Mouse (Mus musculus): ENCODE results near the gene Bcat2. TPM values are rescaled to one million over a fixed set of nuclear protein-coding genes. Genes with fewer than 3 reads are reported as not detected.

The Bcat2 gene
- polyA plus RNA-seq, 1 experiment = 87.0 TPM

- Histone ChIP-seq H3K4me3 (ENCODE audit: insufficient read depth, low read length) (no peak overlapping the region), H3K4me1 (ENCODE audit: control insufficient read depth, insufficient read depth, low read length) (peaks cover 8% of the 10 kb centered on the region), H3K27ac (ENCODE audit: insufficient read depth, low read depth, low read length) (no peak overlapping the region)
- TF ChIP-seq CTCF (IDR thresholded peaks at IDR 0.05; ENCODE audit: low read depth, low read length) (no peak), POLR2A (IDR thresholded peaks at IDR 0.05; ENCODE audit: borderline replicate concordance, low read depth, low read length) (no peak)
These were observed 60.3 kb downstream of the Bcat2 start for GRCm38 (mm10) chr7:45630064-45630907.

GRCm38 (mm10) chr7:45632499-45632898 lies 62.5 kb downstream of the Bcat2 start:
- no peak overlapping the region for H3K4me3 ChIP-seq (ENCODE audit: insufficient read depth, low read length)
- H3K27ac ChIP-seq (ENCODE audit: insufficient read depth, low read depth, low read length) = no peak overlapping the region
- no peak for TF ChIP-seq POLR2A (IDR thresholded peaks at IDR 0.05; ENCODE audit: borderline replicate concordance, low read depth, low read length)
- no peak for TF ChIP-seq CTCF (IDR thresholded peaks at IDR 0.05; ENCODE audit: low read depth, low read length)
- peaks cover 15% of the 10 kb centered on the region for H3K4me1 ChIP-seq (ENCODE audit: control insufficient read depth, insufficient read depth, low read length)

- Histone ChIP-seq H3K27ac (ENCODE audit: insufficient read depth, low read depth, low read length) (peak overlapping the region; percentile 42), H3K4me3 (ENCODE audit: insufficient read depth, low read length) (no peak overlapping the region), H3K4me1 (ENCODE audit: control insufficient read depth, insufficient read depth, low read length) (peaks cover 12% of the 10 kb centered on the region)
- TF ChIP-seq CTCF (IDR thresholded peaks at IDR 0.05; ENCODE audit: low read depth, low read length) (no peak), POLR2A (IDR thresholded peaks at IDR 0.05; ENCODE audit: borderline replicate concordance, low read depth, low read length) (no peak)
These were observed 65.2 kb downstream of the Bcat2 start for GRCm38 (mm10) chr7:45634946-45635681.

GRCm38 (mm10) chr7:45635711-45636688 lies 66.0 kb downstream of the Bcat2 start:
- no peak overlapping the region for H3K4me3 ChIP-seq (ENCODE audit: insufficient read depth, low read length)
- H3K27ac ChIP-seq (ENCODE audit: insufficient read depth, low read depth, low read length) = peak overlapping the region; percentile 42
- TF ChIP-seq POLR2A (IDR thresholded peaks at IDR 0.05; ENCODE audit: borderline replicate concordance, low read depth, low read length) (no peak), CTCF (IDR thresholded peaks at IDR 0.05; ENCODE audit: low read depth, low read length) (no peak)
- H3K4me1 ChIP-seq (ENCODE audit: control insufficient read depth, insufficient read depth, low read length) = peaks cover 14% of the 10 kb centered on the region

- Histone ChIP-seq H3K27ac (ENCODE audit: insufficient read depth, low read depth, low read length) (no peak overlapping the region), H3K4me3 (ENCODE audit: insufficient read depth, low read length) (no peak overlapping the region), H3K4me1 (ENCODE audit: control insufficient read depth, insufficient read depth, low read length) (peaks cover 19% of the 10 kb centered on the region)
- TF ChIP-seq POLR2A (IDR thresholded peaks at IDR 0.05; ENCODE audit: borderline replicate concordance, low read depth, low read length) = no peak
- no peak for TF ChIP-seq CTCF (IDR thresholded peaks at IDR 0.05; ENCODE audit: low read depth, low read length)
These were observed 67.8 kb downstream of the Bcat2 start for GRCm38 (mm10) chr7:45637710-45638109.

- peaks cover 23% of the 10 kb centered on the region for H3K4me1 ChIP-seq (ENCODE audit: control insufficient read depth, insufficient read depth, low read length)
- H3K27ac ChIP-seq (ENCODE audit: insufficient read depth, low read depth, low read length) = no peak overlapping the region
- TF ChIP-seq POLR2A (IDR thresholded peaks at IDR 0.05; ENCODE audit: borderline replicate concordance, low read depth, low read length) = no peak
- no peak for TF ChIP-seq CTCF (IDR thresholded peaks at IDR 0.05; ENCODE audit: low read depth, low read length)
- H3K4me3 ChIP-seq (ENCODE audit: insufficient read depth, low read length) = no peak overlapping the region
These were observed 68.9 kb downstream of the Bcat2 start for GRCm38 (mm10) chr7:45638623-45639401.

Other genes starting within 250 kb of the Bcat2 start
- gene Trpm4, start 236.4 kb upstream of the Bcat2 start, polyA plus RNA-seq (2012; ENCODE audit: insufficient read depth, insufficient read length, missing spikeins) = 14.1 and 16.0 TPM in 2 replicates
- gene Hrc, start 234.9 kb upstream of the Bcat2 start, polyA plus RNA-seq (2012; ENCODE audit: insufficient read depth, insufficient read length, missing spikeins) = not detected in 2 replicates
- gene Ppfia3, start 203.1 kb upstream of the Bcat2 start, polyA plus RNA-seq (2012; ENCODE audit: insufficient read depth, insufficient read length, missing spikeins) = 1.6 and 1.8 TPM in 2 replicates
- gene Lin7b, start 199.6 kb upstream of the Bcat2 start, polyA plus RNA-seq (2012; ENCODE audit: insufficient read depth, insufficient read length, missing spikeins) = 3.0 and 3.6 TPM in 2 replicates
- gene Snrnp70, start 174.4 kb upstream of the Bcat2 start, polyA plus RNA-seq (2012; ENCODE audit: insufficient read depth, insufficient read length, missing spikeins) = 385 and 416 TPM in 2 replicates
- gene Kcna7, start 164.5 kb upstream of the Bcat2 start, polyA plus RNA-seq (2012; ENCODE audit: insufficient read depth, insufficient read length, missing spikeins) = not detected in 2 replicates
- gene Ntf5, start 156.5 kb upstream of the Bcat2 start, polyA plus RNA-seq (2012; ENCODE audit: insufficient read depth, insufficient read length, missing spikeins) = not detected in 2 replicates
- gene Lhb, start 149.3 kb upstream of the Bcat2 start, polyA plus RNA-seq (2012; ENCODE audit: insufficient read depth, insufficient read length, missing spikeins) = not detected in 2 replicates
- 12.8 and 14.3 TPM in 2 replicates for gene Gys1, start 135.3 kb upstream of the Bcat2 start, polyA plus RNA-seq (2012; ENCODE audit: insufficient read depth, insufficient read length, missing spikeins)
- 26.0 and 43.8 TPM in 2 replicates for gene Ruvbl2, start 132.1 kb upstream of the Bcat2 start, polyA plus RNA-seq (2012; ENCODE audit: insufficient read depth, insufficient read length, missing spikeins)
- gene Ftl1, start 110.3 kb upstream of the Bcat2 start, polyA plus RNA-seq (2012; ENCODE audit: insufficient read depth, insufficient read length, missing spikeins) = 18,510 and 20,120 TPM in 2 replicates
- 196 and 209 TPM in 2 replicates for gene Bax, start 103.3 kb upstream of the Bcat2 start, polyA plus RNA-seq (2012; ENCODE audit: insufficient read depth, insufficient read length, missing spikeins)
- not detected in 2 replicates for gene Tulp2, start 88.3 kb upstream of the Bcat2 start, polyA plus RNA-seq (2012; ENCODE audit: insufficient read depth, insufficient read length, missing spikeins)
- gene Gm45808, start 83.3 kb upstream of the Bcat2 start, polyA plus RNA-seq (2012; ENCODE audit: insufficient read depth, insufficient read length, missing spikeins) = 1.1 TPM in 1 of 2 replicates, not detected in the other
- gene Dhdh, start 81.3 kb upstream of the Bcat2 start, polyA plus RNA-seq (2012; ENCODE audit: insufficient read depth, insufficient read length, missing spikeins) = 22.0 and 25.4 TPM in 2 replicates
- 278 and 296 TPM in 2 replicates for gene Nucb1, start 59.7 kb upstream of the Bcat2 start, polyA plus RNA-seq (2012; ENCODE audit: insufficient read depth, insufficient read length, missing spikeins)
- 21.3 and 26.7 TPM in 2 replicates for gene Ppp1r15a, start 43.9 kb upstream of the Bcat2 start, polyA plus RNA-seq (2012; ENCODE audit: insufficient read depth, insufficient read length, missing spikeins)
- gene Plekha4, start 43.8 kb upstream of the Bcat2 start, polyA plus RNA-seq (2012; ENCODE audit: insufficient read depth, insufficient read length, missing spikeins) = 1.0 and 1.6 TPM in 2 replicates
- 2.0 and 2.5 TPM in 2 replicates for gene Hsd17b14, start 15.3 kb upstream of the Bcat2 start, polyA plus RNA-seq (2012; ENCODE audit: insufficient read depth, insufficient read length, missing spikeins)
- gene Fgf21, start 45.3 kb downstream of the Bcat2 start, polyA plus RNA-seq (2012; ENCODE audit: insufficient read depth, insufficient read length, missing spikeins) = not detected in 2 replicates
- not detected in 2 replicates for gene Fut1, start 47.1 kb downstream of the Bcat2 start, polyA plus RNA-seq (2012; ENCODE audit: insufficient read depth, insufficient read length, missing spikeins)
- gene Izumo1, start 51.7 kb downstream of the Bcat2 start, polyA plus RNA-seq (2012; ENCODE audit: insufficient read depth, insufficient read length, missing spikeins) = not detected in 2 replicates
- gene Rasip1, start 57.3 kb downstream of the Bcat2 start, polyA plus RNA-seq (2012; ENCODE audit: insufficient read depth, insufficient read length, missing spikeins) = 0.40 TPM in 1 of 2 replicates, not detected in the other
- not detected in 2 replicates for gene Mamstr, start 69.8 kb downstream of the Bcat2 start, polyA plus RNA-seq (2012; ENCODE audit: insufficient read depth, insufficient read length, missing spikeins)
- gene Fut2, start 96.2 kb downstream of the Bcat2 start, polyA plus RNA-seq (2012; ENCODE audit: insufficient read depth, insufficient read length, missing spikeins) = not detected in 2 replicates
- not detected in 2 replicates for gene Ntn5, start 113.9 kb downstream of the Bcat2 start, polyA plus RNA-seq (2012; ENCODE audit: insufficient read depth, insufficient read length, missing spikeins)
- not detected in 2 replicates for gene Sec1, start 124.2 kb downstream of the Bcat2 start, polyA plus RNA-seq (2012; ENCODE audit: insufficient read depth, insufficient read length, missing spikeins)
- 1.3 and 1.9 TPM in 2 replicates for gene Car11, start 129.7 kb downstream of the Bcat2 start, polyA plus RNA-seq (2012; ENCODE audit: insufficient read depth, insufficient read length, missing spikeins)
- 85.2 and 85.6 TPM in 2 replicates for gene Dbp, start 134.9 kb downstream of the Bcat2 start, polyA plus RNA-seq (2012; ENCODE audit: insufficient read depth, insufficient read length, missing spikeins)
- 802 and 833 TPM in 2 replicates for gene Rpl18, start 145.3 kb downstream of the Bcat2 start, polyA plus RNA-seq (2012; ENCODE audit: insufficient read depth, insufficient read length, missing spikeins)
- gene Sphk2, start 147.8 kb downstream of the Bcat2 start, polyA plus RNA-seq (2012; ENCODE audit: insufficient read depth, insufficient read length, missing spikeins) = 51.2 and 56.1 TPM in 2 replicates
- not detected in 2 replicates for gene Fam83e, start 151.1 kb downstream of the Bcat2 start, polyA plus RNA-seq (2012; ENCODE audit: insufficient read depth, insufficient read length, missing spikeins)
- not detected in 2 replicates for gene Spaca4, start 155.7 kb downstream of the Bcat2 start, polyA plus RNA-seq (2012; ENCODE audit: insufficient read depth, insufficient read length, missing spikeins)
- 0.16 TPM in 1 of 2 replicates, not detected in the other for gene Lmtk3, start 213.6 kb downstream of the Bcat2 start, polyA plus RNA-seq (2012; ENCODE audit: insufficient read depth, insufficient read length, missing spikeins)
- 1.5 TPM in 1 of 2 replicates, not detected in the other for gene Sult2b1, start 214.5 kb downstream of the Bcat2 start, polyA plus RNA-seq (2012; ENCODE audit: insufficient read depth, insufficient read length, missing spikeins)
- gene Cyth2, start 244.4 kb downstream of the Bcat2 start, polyA plus RNA-seq (2012; ENCODE audit: insufficient read depth, insufficient read length, missing spikeins) = 63.7 and 68.8 TPM in 2 replicates

All from bone marrow macrophage, adult 2 months (primary cell).